Mouse (Mus musculus): Measurements from ENCODE around the gene Cd24a. TPM values are rescaled to one million over a fixed set of nuclear protein-coding genes. Genes with fewer than 3 reads are reported as not detected.

Gene Cd24a
- 1 to 10 TPM in 1 of 2 experiments, not detected in 1; 6.1 TPM for polyA plus RNA-seq (2017; shearing (Covaris generic))

- no peak for ATAC-seq
Measured at GRCm38 (mm10) chr10:43577997-43578331, at the start of gene Cd24a. Gene Cd24a, plus strand, starts transcription at chr10:43578284.

GRCm38 (mm10) chr10:43534382-43534781 is 43.7 kb upstream of the Cd24a start:
- no peak for ATAC-seq

- ATAC-seq = no peak
Measured at GRCm38 (mm10) chr10:43537652-43538051, 40.4 kb upstream of the Cd24a start.

GRCm38 (mm10) chr10:43538831-43539230 is 39.3 kb upstream of the Cd24a start:
- no peak for ATAC-seq

GRCm38 (mm10) chr10:43539746-43540310 is 38.3 kb upstream of the Cd24a start:
- ATAC-seq = no peak

GRCm38 (mm10) chr10:43540442-43541152 is 37.5 kb upstream of the Cd24a start, which contains the start of gene 1700021F05Rik:
Gene 1700021F05Rik, minus strand, starts transcription at chr10:43540994.
- ATAC-seq = peak; percentile 95

- no peak for ATAC-seq
Measured at GRCm38 (mm10) chr10:43541153-43541544, 36.9 kb upstream of the Cd24a start.

- ATAC-seq = no peak
Measured at GRCm38 (mm10) chr10:43549411-43549810, 28.7 kb upstream of the Cd24a start.

- ATAC-seq = no peak
Measured at GRCm38 (mm10) chr10:43550923-43551322, 27.2 kb upstream of the Cd24a start.

GRCm38 (mm10) chr10:43551388-43551787 is 26.7 kb upstream of the Cd24a start:
- ATAC-seq = no peak

GRCm38 (mm10) chr10:43557630-43558165 is 20.4 kb upstream of the Cd24a start:
- ATAC-seq = no peak

- ATAC-seq = no peak
Measured at GRCm38 (mm10) chr10:43559313-43559712, 18.8 kb upstream of the Cd24a start.

- no peak for ATAC-seq
Measured at GRCm38 (mm10) chr10:43560765-43561164, 17.3 kb upstream of the Cd24a start.

GRCm38 (mm10) chr10:43561311-43561710 is 16.8 kb upstream of the Cd24a start:
- no peak for ATAC-seq

GRCm38 (mm10) chr10:43574352-43574751 is 3.7 kb upstream of the Cd24a start:
- ATAC-seq = no peak

GRCm38 (mm10) chr10:43574956-43575355 is 3.1 kb upstream of the Cd24a start:
- no peak for ATAC-seq

- ATAC-seq = no peak
Measured at GRCm38 (mm10) chr10:43577299-43577996, 636 bp upstream of the Cd24a start.

GRCm38 (mm10) chr10:43578366-43578753 is 276 bp downstream of the Cd24a start:
- ATAC-seq = no peak

GRCm38 (mm10) chr10:43578754-43579380 is 783 bp downstream of the Cd24a start:
- peak; percentile 28 for ATAC-seq

GRCm38 (mm10) chr10:43579381-43580261 is 1.5 kb downstream of the Cd24a start:
- no peak for ATAC-seq

- ATAC-seq = no peak
Measured at GRCm38 (mm10) chr10:43580649-43581078, 2.6 kb downstream of the Cd24a start.

- no peak for ATAC-seq
Measured at GRCm38 (mm10) chr10:43581260-43581659, 3.2 kb downstream of the Cd24a start.
